Mouse (Mus musculus): ENCODE measurements at regions not wholly inside any gene's neighbourhood (a gene's known extent, or its start where the extent isn't known, plus 50 kb on each side); places are given as distances from the start of the nearest gene placed in this dataset.

GRCm38 (mm10) chr15:43581246-43581645 is 3447.1 kb downstream of the 9330182O14Rik start:
- ATAC-seq: no peak
- TF ChIP-seq CTCF (IDR thresholded peaks at IDR 0.05; ENCODE audit: low read depth): no peak

GRCm38 (mm10) chr15:43585751-43586150 is 3451.6 kb downstream of the 9330182O14Rik start:
- ATAC-seq: no peak
- Histone ChIP-seq H3K27ac (ENCODE audit: low read depth, low read length) (no peak overlapping the region), H3K4me1 (ENCODE audit: insufficient read depth) (no peaks in the 10 kb centered on the region), H3K36me3 (ENCODE audit: insufficient read depth) (no peaks in the 10 kb centered on the region), H3K9ac (no peak overlapping the region), H3K27me3 (ENCODE audit: insufficient read depth, low read length) (no peaks in the 10 kb centered on the region), H3K4me2 (ENCODE audit: low read depth) (no peak overlapping the region), H3K9me3 (ENCODE audit: low read length) (no peaks in the 10 kb centered on the region), H3K4me3 (ENCODE audit: low read depth, low read length) (no peak overlapping the region)
- no peak for DNase-seq
- 86% methylated on average over 4 of the region's 4 CpGs for WGBS
- no peak for TF ChIP-seq CTCF (IDR thresholded peaks at IDR 0.05; ENCODE audit: low read depth)

More at GRCm38 (mm10) chr15:43581246-43581645, 3447.1 kb downstream of the 9330182O14Rik start:
- no peak overlapping the region for H3K4me3 ChIP-seq (ENCODE audit: low read depth, low read length)
- no peaks in the 10 kb centered on the region for H3K27me3 ChIP-seq (ENCODE audit: insufficient read depth, low read length)
- no peaks in the 10 kb centered on the region for H3K4me1 ChIP-seq (ENCODE audit: insufficient read depth)
- H3K9ac ChIP-seq: no peak overlapping the region
- H3K9me3 ChIP-seq (ENCODE audit: low read length): no peaks in the 10 kb centered on the region
- no peaks in the 10 kb centered on the region for H3K36me3 ChIP-seq (ENCODE audit: insufficient read depth)
- H3K27ac ChIP-seq (ENCODE audit: low read depth, low read length): no peak overlapping the region
- DNase-seq: no peak
- H3K4me2 ChIP-seq (ENCODE audit: low read depth): no peak overlapping the region

DNA sequence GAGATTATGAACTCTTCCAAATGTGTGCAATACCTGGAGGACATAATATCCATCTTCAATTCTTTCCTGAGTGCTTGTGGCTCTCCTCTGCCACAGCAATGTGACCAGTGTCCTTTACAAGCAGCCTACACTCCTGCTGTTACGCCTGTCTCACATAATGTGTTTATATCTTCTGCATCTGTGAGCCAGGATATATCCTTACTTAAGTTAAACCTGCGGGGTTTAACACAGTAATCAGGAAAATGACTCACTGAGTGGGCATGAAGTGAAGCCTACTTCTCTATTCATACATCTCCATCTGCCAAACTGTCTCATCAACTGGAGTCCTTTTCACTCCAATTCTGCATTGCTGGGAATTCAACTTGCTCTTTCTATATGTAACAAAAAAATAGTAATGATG is 3453.9 kb downstream of the 9330182O14Rik start:
- no peak for TF ChIP-seq CTCF (IDR thresholded peaks at IDR 0.05; ENCODE audit: low read depth)
- WGBS: 80% methylated on average over 2 of the region's 2 CpGs
- Histone ChIP-seq H3K27ac (ENCODE audit: low read depth, low read length) (no peak overlapping the region), H3K36me3 (ENCODE audit: insufficient read depth) (no peaks in the 10 kb centered on the region), H3K4me3 (ENCODE audit: low read depth, low read length) (no peak overlapping the region), H3K9ac (no peak overlapping the region), H3K4me2 (ENCODE audit: low read depth) (no peak overlapping the region), H3K9me3 (ENCODE audit: low read length) (no peaks in the 10 kb centered on the region), H3K27me3 (ENCODE audit: insufficient read depth, low read length) (no peaks in the 10 kb centered on the region), H3K4me1 (ENCODE audit: insufficient read depth) (no peaks in the 10 kb centered on the region)
- DNase-seq (no peak), ATAC-seq (no peak)

- ATAC-seq (no peak), DNase-seq (no peak)
- 87% methylated on average over 4 of the region's 4 CpGs for WGBS
- Histone ChIP-seq H3K27ac (ENCODE audit: low read depth, low read length) (no peak overlapping the region), H3K27me3 (ENCODE audit: insufficient read depth, low read length) (no peaks in the 10 kb centered on the region), H3K36me3 (ENCODE audit: insufficient read depth) (no peaks in the 10 kb centered on the region), H3K9me3 (ENCODE audit: low read length) (no peaks in the 10 kb centered on the region), H3K4me2 (ENCODE audit: low read depth) (no peak overlapping the region), H3K9ac (no peak overlapping the region), H3K4me3 (ENCODE audit: low read depth, low read length) (no peak overlapping the region), H3K4me1 (ENCODE audit: insufficient read depth) (no peaks in the 10 kb centered on the region)
- TF ChIP-seq CTCF (IDR thresholded peaks at IDR 0.05; ENCODE audit: low read depth): no peak
Measured at GRCm38 (mm10) chr15:43607700-43608099, 3473.5 kb downstream of the 9330182O14Rik start.

DNA sequence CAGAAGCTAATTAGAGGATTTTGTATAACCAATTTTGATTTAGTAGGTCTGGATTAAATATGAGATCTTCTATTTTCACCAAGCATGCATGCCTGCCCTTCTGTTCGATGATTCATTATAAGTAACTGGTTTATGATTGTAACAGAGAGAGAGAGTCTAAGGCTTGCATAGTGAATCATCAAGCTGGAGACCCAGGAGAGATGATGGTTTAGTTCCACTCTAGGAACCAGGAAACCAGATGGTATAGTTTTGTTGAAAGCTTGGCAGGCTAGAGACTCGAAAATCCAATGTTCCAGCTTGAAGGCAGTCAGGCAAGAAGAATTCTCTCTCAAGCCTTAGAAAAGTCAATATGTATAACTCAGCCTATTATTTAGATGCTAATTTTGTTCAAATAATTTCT is 3475.7 kb downstream of the 9330182O14Rik start:
- Histone ChIP-seq H3K27ac (ENCODE audit: low read depth, low read length) (no peak overlapping the region), H3K4me1 (ENCODE audit: insufficient read depth) (no peaks in the 10 kb centered on the region), H3K36me3 (ENCODE audit: insufficient read depth) (no peaks in the 10 kb centered on the region), H3K9ac (no peak overlapping the region), H3K27me3 (ENCODE audit: insufficient read depth, low read length) (no peaks in the 10 kb centered on the region), H3K9me3 (ENCODE audit: low read length) (no peaks in the 10 kb centered on the region), H3K4me3 (ENCODE audit: low read depth, low read length) (no peak overlapping the region), H3K4me2 (ENCODE audit: low read depth) (no peak overlapping the region)
- TF ChIP-seq CTCF (IDR thresholded peaks at IDR 0.05; ENCODE audit: low read depth): no peak
- DNase-seq (peak; percentile 8), ATAC-seq (peak; percentile 32; the same call in 1 of the 2 replicates)
- WGBS: 68% methylated on average over 2 of the region's 2 CpGs

GRCm38 (mm10) chr15:43614004-43614661 is 3480.0 kb downstream of the 9330182O14Rik start:
- Histone ChIP-seq H3K4me1 (ENCODE audit: insufficient read depth) (no peaks in the 10 kb centered on the region), H3K27me3 (ENCODE audit: insufficient read depth, low read length) (no peaks in the 10 kb centered on the region), H3K4me3 (ENCODE audit: low read depth, low read length) (no peak overlapping the region), H3K4me2 (ENCODE audit: low read depth) (no peak overlapping the region), H3K9me3 (ENCODE audit: low read length) (no peaks in the 10 kb centered on the region), H3K36me3 (ENCODE audit: insufficient read depth) (no peaks in the 10 kb centered on the region), H3K9ac (no peak overlapping the region), H3K27ac (ENCODE audit: low read depth, low read length) (no peak overlapping the region)
- ATAC-seq (no peak), DNase-seq (no peak)
- WGBS: 36% methylated on average over 5 of the region's 5 CpGs
- TF ChIP-seq CTCF (IDR thresholded peaks at IDR 0.05; ENCODE audit: low read depth): no peak

DNA sequence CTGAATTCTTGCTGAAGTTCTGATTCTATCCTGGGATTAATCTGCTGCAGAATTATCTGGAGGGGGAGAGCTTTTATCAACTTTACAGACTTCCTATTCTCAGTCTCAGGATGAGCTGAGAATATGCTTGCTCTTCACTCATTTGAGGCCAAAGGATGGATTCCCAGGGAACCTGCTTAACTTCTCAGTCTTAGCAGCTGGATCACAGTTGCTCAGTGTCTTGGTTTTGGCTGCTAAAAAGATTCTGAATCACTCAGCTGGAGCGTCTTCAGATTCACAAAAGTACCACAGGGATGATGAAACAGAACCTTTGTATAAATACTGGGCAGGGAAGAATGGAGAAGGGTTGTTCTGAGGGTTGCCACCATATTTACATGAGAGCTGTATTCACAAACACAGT is 3481.6 kb downstream of the 9330182O14Rik start:
- Histone ChIP-seq H3K4me1 (ENCODE audit: insufficient read depth) (no peaks in the 10 kb centered on the region), H3K27me3 (ENCODE audit: insufficient read depth, low read length) (no peaks in the 10 kb centered on the region), H3K4me3 (ENCODE audit: low read depth, low read length) (no peak overlapping the region), H3K36me3 (ENCODE audit: insufficient read depth) (no peaks in the 10 kb centered on the region), H3K27ac (ENCODE audit: low read depth, low read length) (no peak overlapping the region), H3K9me3 (ENCODE audit: low read length) (no peaks in the 10 kb centered on the region), H3K9ac (no peak overlapping the region), H3K4me2 (ENCODE audit: low read depth) (no peak overlapping the region)
- ATAC-seq (no peak), DNase-seq (no peak)
- WGBS: 80% methylated on average over 1 of the region's 1 CpGs
- no peak for TF ChIP-seq CTCF (IDR thresholded peaks at IDR 0.05; ENCODE audit: low read depth)
